Mouse (Mus musculus) heart, embryonic 13.5 days (tissue): ENCODE data around the gene Qpct. TPM values are rescaled to one million over a fixed set of nuclear protein-coding genes. Genes with fewer than 3 reads are reported as not detected.
A peak's percentile ranks its signal among the peaks of the same experiment; 100 is the strongest.

Experiments used
- ATAC-seq: fragments of 200-750 bp; cut with Nextera tagmentation; 2 replicates; pipeline ENCODE4 v1.8.0; 2017; ENCODE audit warnings: moderate TSS enrichment; ENCODE audit not compliant: insufficient number of reproducible peaks, low FRiP score, low TSS enrichment; ENCODE audit errors: extremely low read depth
- H3K27ac ChIP-seq: fragments of 300-500 bp; sonication (generic); replicated peaks from 2 replicates; pipeline ENCODE4 v1.5.1; 2015; ENCODE audit warnings: moderate library complexity, mild to moderate bottlenecking, inconsistent platforms
- H3K27me3 ChIP-seq: fragments of 300-500 bp; sonication (generic); replicated peaks from 2 replicates; pipeline ENCODE4 v1.6.1; 2015; ENCODE audit warnings: mild to moderate bottlenecking, inconsistent platforms
- H3K36me3 ChIP-seq: fragments of 300-500 bp; sonication (generic); 2 replicates; pipeline ENCODE4 v1.6.1; 2015; ENCODE audit warnings: mild to moderate bottlenecking, inconsistent platforms
- H3K4me1 ChIP-seq: fragments of 300-500 bp; sonication (generic); 2 replicates; pipeline ENCODE4 v1.6.1; 2015; ENCODE audit warnings: inconsistent platforms
- H3K4me2 ChIP-seq: fragments of 300-500 bp; sonication (generic); 2 replicates; pipeline ENCODE4 v1.6.1; 2015; ENCODE audit warnings: inconsistent platforms, mild to moderate bottlenecking, moderate library complexity
- H3K4me3 ChIP-seq: fragments of 300-500 bp; sonication (generic); 2 replicates; pipeline ENCODE4 v1.5.1; 2015; ENCODE audit warnings: moderate library complexity, mild to moderate bottlenecking, inconsistent platforms
- H3K9ac ChIP-seq: fragments of 300-500 bp; sonication (generic); 2 replicates; pipeline ENCODE4 v1.6.1; 2015; ENCODE audit warnings: inconsistent platforms, mild to moderate bottlenecking, moderate library complexity
- H3K9me3 ChIP-seq: fragments of 300-500 bp; sonication (generic); 2 replicates; pipeline ENCODE4 v1.6.1; 2016; ENCODE audit warnings: inconsistent platforms
- WGBS: fragments of 180-500 bp; shearing (Covaris S2); methylation state at CpG from one replicate; pipeline ENCODE4 v1.1.7; 2015; ENCODE audit warnings: mixed read lengths; 5-methylcytosine and 5-hydroxymethylcytosine counted together
- polyA plus RNA-seq: library from polyadenylated mRNA; unstranded; fragments of >200 nt; fragmentation: Nextera tagmentation; extraction: Ambion mirVana; gene quantifications from 2 replicates; pipeline ENCODE4 v1.2.1, GENCODE M21; 2015

Gene Qpct
- 36.5 and 36.6 TPM in 2 replicates for polyA plus RNA-seq

- WGBS, result 72% methylated on average over 4 of the region's 4 CpGs
- H3K27me3 ChIP-seq, result no peaks in the 10 kb centered on the region
- H3K4me3 ChIP-seq, result peak within 1 kb of the TSS; percentile 70
- no peaks in the 10 kb centered on the region for H3K9me3 ChIP-seq
- peak within 1 kb of the TSS; percentile 87 for H3K4me2 ChIP-seq
- H3K9ac ChIP-seq, result peak within 1 kb of the TSS; percentile 84
- H3K36me3 ChIP-seq, result no peaks in the 10 kb centered on the region
- peaks cover 12% of the 10 kb centered on the region for H3K4me1 ChIP-seq
- H3K27ac ChIP-seq, result peak within 1 kb of the TSS; percentile 89
- no peak for ATAC-seq
Measured at GRCm38 (mm10) chr17:79051606-79052005, at the start of gene Qpct. Qpct (plus strand) TSS chr17:79051906.

- H3K9ac ChIP-seq, result no peak overlapping the region
- H3K9me3 ChIP-seq, result no peaks in the 10 kb centered on the region
- ATAC-seq, result no peak
- H3K4me2 ChIP-seq, result no peak overlapping the region
- no peak overlapping the region for H3K27ac ChIP-seq
- peaks cover 30% of the 10 kb centered on the region for H3K36me3 ChIP-seq
- H3K4me3 ChIP-seq, result no peak overlapping the region
- no peaks in the 10 kb centered on the region for H3K27me3 ChIP-seq
- peaks cover 32% of the 10 kb centered on the region for H3K4me1 ChIP-seq
- WGBS, result 59% methylated on average over 2 of the region's 2 CpGs
Measured at GRCm38 (mm10) chr17:79013625-79014024, 38.1 kb upstream of the Qpct start.

- Histone ChIP-seq H3K9me3 (no peaks in the 10 kb centered on the region), H3K4me3 (no peak overlapping the region), H3K27me3 (no peaks in the 10 kb centered on the region), H3K4me2 (no peak overlapping the region), H3K9ac (no peak overlapping the region), H3K4me1 (peaks cover 42% of the 10 kb centered on the region), H3K36me3 (peaks cover 25% of the 10 kb centered on the region), H3K27ac (no peak overlapping the region)
- no peak for ATAC-seq
- 73% methylated on average over 2 of the region's 2 CpGs for WGBS
Measured at GRCm38 (mm10) chr17:79014911-79015685, 36.6 kb upstream of the Qpct start.

GRCm38 (mm10) chr17:79015831-79016230 is 35.9 kb upstream of the Qpct start:
- no peak overlapping the region for H3K9ac ChIP-seq
- no peak overlapping the region for H3K4me3 ChIP-seq
- no peaks in the 10 kb centered on the region for H3K27me3 ChIP-seq
- no peak for ATAC-seq
- WGBS, result 45% methylated on average over 10 of the region's 10 CpGs
- peaks cover 24% of the 10 kb centered on the region for H3K36me3 ChIP-seq
- peak overlapping the region; percentile 33 for H3K4me2 ChIP-seq
- H3K4me1 ChIP-seq, result peaks cover 42% of the 10 kb centered on the region
- no peaks in the 10 kb centered on the region for H3K9me3 ChIP-seq
- H3K27ac ChIP-seq, result 0 out of 2 replicates have a peak overlapping the region, but pooled peaks have one; percentile 8

- peak overlapping the region; percentile 80 for H3K4me3 ChIP-seq
- H3K36me3 ChIP-seq, result no peaks in the 10 kb centered on the region
- H3K9ac ChIP-seq, result peak overlapping the region; percentile 42; the same call in 1 of the 2 replicates
- H3K9me3 ChIP-seq, result no peaks in the 10 kb centered on the region
- no peak overlapping the region for H3K27ac ChIP-seq
- H3K4me2 ChIP-seq, result peak overlapping the region; percentile 91
- H3K4me1 ChIP-seq, result peaks cover 42% of the 10 kb centered on the region
- no peak for ATAC-seq
- no peaks in the 10 kb centered on the region for H3K27me3 ChIP-seq
- 38% methylated on average over 9 of the region's 9 CpGs for WGBS
Measured at GRCm38 (mm10) chr17:79018422-79018821, 33.3 kb upstream of the Qpct start.

GRCm38 (mm10) chr17:79019726-79020207 is 31.9 kb upstream of the Qpct start:
- H3K27me3 ChIP-seq, result no peaks in the 10 kb centered on the region
- no peak for ATAC-seq
- H3K4me3 ChIP-seq, result peak overlapping the region; percentile 80
- H3K4me2 ChIP-seq, result peak overlapping the region; percentile 91
- no peaks in the 10 kb centered on the region for H3K36me3 ChIP-seq
- peak overlapping the region; percentile 94 for H3K9ac ChIP-seq
- WGBS, result under 1% methylated on average over 18 of the region's 18 CpGs
- H3K27ac ChIP-seq, result peak overlapping the region; percentile 93
- no peaks in the 10 kb centered on the region for H3K9me3 ChIP-seq
- H3K4me1 ChIP-seq, result peaks cover 44% of the 10 kb centered on the region

- WGBS, result under 1% methylated on average over 101 of the region's 113 CpGs
- H3K4me2 ChIP-seq, result peak within 1 kb of the TSS; percentile 91
- H3K9ac ChIP-seq, result peak within 1 kb of the TSS; percentile 94
- H3K27me3 ChIP-seq, result no peaks in the 10 kb centered on the region
- peak within 1 kb of the TSS; percentile 80 for H3K4me3 ChIP-seq
- H3K9me3 ChIP-seq, result no peaks in the 10 kb centered on the region
- peak within 1 kb of the TSS; percentile 93 for H3K27ac ChIP-seq
- no peaks in the 10 kb centered on the region for H3K36me3 ChIP-seq
- H3K4me1 ChIP-seq, result peaks cover 42% of the 10 kb centered on the region
- ATAC-seq, result peak; percentile 85; the same call in 1 of the 2 replicates
Measured at GRCm38 (mm10) chr17:79020208-79020983, 31.3 kb upstream of the Qpct start, which contains the start of gene Prkd3. Prkd3 (minus strand) TSS chr17:79020816.

GRCm38 (mm10) chr17:79020984-79021335 is 30.7 kb upstream of the Qpct start:
- WGBS, result 1% methylated on average over 24 of the region's 24 CpGs
- no peak; the same call in 1 of the 2 replicates for ATAC-seq

GRCm38 (mm10) chr17:79022746-79023145 is 29.0 kb upstream of the Qpct start:
- peaks cover 24% of the 10 kb centered on the region for H3K4me1 ChIP-seq
- H3K4me2 ChIP-seq, result no peak overlapping the region
- no peaks in the 10 kb centered on the region for H3K9me3 ChIP-seq
- WGBS, result 47% methylated on average over 3 of the region's 3 CpGs
- H3K36me3 ChIP-seq, result no peaks in the 10 kb centered on the region
- no peak overlapping the region for H3K27ac ChIP-seq
- H3K27me3 ChIP-seq, result no peaks in the 10 kb centered on the region
- ATAC-seq, result no peak
- no peak overlapping the region for H3K9ac ChIP-seq
- no peak overlapping the region for H3K4me3 ChIP-seq

More at GRCm38 (mm10) chr17:79020984-79021335, 30.7 kb upstream of the Qpct start:
- no peaks in the 10 kb centered on the region for H3K9me3 ChIP-seq
- peak overlapping the region; percentile 80 for H3K4me3 ChIP-seq
- peak overlapping the region; percentile 91 for H3K4me2 ChIP-seq
- peak overlapping the region; percentile 93 for H3K27ac ChIP-seq
- no peaks in the 10 kb centered on the region for H3K36me3 ChIP-seq
- peak overlapping the region; percentile 94 for H3K9ac ChIP-seq
- H3K27me3 ChIP-seq, result no peaks in the 10 kb centered on the region
- peaks cover 40% of the 10 kb centered on the region for H3K4me1 ChIP-seq

- Histone ChIP-seq H3K4me3 (no peak overlapping the region), H3K9ac (no peak overlapping the region), H3K36me3 (no peaks in the 10 kb centered on the region), H3K27me3 (no peaks in the 10 kb centered on the region), H3K27ac (no peak overlapping the region), H3K4me2 (no peak overlapping the region), H3K9me3 (no peaks in the 10 kb centered on the region), H3K4me1 (peaks cover 6% of the 10 kb centered on the region)
- no peak for ATAC-seq
- 70% methylated on average over 4 of the region's 4 CpGs for WGBS
Measured at GRCm38 (mm10) chr17:79024544-79024943, 27.2 kb upstream of the Qpct start.

GRCm38 (mm10) chr17:79029226-79029625 is 22.5 kb upstream of the Qpct start:
- Histone ChIP-seq H3K9ac (no peak overlapping the region), H3K4me1 (0 out of 2 replicates have a peak, but pooled peaks cover 6% of the 10 kb centered on the region), H3K9me3 (no peaks in the 10 kb centered on the region), H3K4me2 (no peak overlapping the region), H3K27ac (no peak overlapping the region), H3K4me3 (no peak overlapping the region), H3K27me3 (no peaks in the 10 kb centered on the region), H3K36me3 (no peaks in the 10 kb centered on the region)
- no peak for ATAC-seq
- 52% methylated on average over 3 of the region's 3 CpGs for WGBS
